Mouse (Mus musculus): ENCODE measurements around the gene Mre11a.

Gene Mre11a

DNA sequence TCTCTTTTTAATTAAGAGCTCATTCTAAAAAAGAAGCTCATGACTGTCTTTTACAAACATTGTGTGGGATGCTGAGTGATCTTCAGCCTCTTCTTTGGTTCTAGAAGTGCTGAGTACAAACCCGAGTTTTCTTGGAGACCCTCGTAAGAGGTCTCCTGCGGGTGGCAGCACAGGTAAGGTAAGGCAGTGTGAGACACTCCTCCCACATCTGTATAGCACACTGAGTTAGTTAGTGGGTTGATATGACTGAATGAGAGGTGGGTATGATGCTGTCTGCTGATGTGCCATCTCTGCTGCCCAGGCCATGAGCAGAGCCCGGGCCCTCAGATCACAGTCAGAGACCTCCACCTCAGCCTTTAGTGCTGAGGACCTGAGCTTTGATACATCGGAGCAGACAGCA is 40.4 kb downstream of the Mre11a start:
- DNase-seq (ENCODE audit: low spot score): no peak

DNA sequence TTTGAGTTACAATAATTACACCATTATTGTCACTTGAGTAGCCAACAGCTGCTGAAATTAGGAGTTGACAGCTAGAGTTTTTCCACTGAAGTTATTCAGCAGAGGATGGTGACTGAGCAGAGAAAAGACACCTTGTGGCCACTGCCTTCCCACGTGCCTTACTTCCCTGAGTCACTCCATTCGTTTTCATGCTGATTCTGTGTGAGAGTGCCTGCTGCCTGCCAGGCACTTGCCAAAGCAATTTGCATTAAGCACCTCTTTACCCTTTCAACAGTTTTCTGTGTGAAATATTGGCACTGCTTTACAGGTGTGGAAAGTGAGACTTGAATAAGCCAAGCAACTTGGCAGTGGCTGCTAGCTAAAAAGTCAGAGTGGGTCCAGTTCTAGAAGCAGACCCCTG is 43.4 kb downstream of the Mre11a start:
- DNase-seq (ENCODE audit: low spot score): no peak

DNA sequence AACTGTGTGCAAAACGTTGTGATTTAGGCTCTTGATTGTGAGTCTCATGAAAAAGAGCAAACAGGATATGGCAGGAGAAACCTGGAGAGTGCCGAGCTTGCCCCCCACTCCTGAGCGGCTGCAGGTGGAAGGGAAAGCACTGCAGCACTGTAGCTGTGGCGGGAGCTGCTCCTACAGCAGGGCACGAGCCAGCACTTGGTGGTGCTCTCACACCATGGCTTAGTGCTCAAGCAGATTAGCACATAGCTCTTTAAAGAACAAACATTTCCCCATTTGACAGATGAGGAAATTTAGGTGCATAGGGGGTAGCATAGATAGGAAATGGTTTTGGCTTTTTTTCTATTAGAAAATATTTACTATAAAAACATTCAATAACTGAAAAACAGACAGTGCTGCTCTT is 47.6 kb downstream of the Mre11a start:
- DNase-seq (ENCODE audit: low spot score): no peak

DNA sequence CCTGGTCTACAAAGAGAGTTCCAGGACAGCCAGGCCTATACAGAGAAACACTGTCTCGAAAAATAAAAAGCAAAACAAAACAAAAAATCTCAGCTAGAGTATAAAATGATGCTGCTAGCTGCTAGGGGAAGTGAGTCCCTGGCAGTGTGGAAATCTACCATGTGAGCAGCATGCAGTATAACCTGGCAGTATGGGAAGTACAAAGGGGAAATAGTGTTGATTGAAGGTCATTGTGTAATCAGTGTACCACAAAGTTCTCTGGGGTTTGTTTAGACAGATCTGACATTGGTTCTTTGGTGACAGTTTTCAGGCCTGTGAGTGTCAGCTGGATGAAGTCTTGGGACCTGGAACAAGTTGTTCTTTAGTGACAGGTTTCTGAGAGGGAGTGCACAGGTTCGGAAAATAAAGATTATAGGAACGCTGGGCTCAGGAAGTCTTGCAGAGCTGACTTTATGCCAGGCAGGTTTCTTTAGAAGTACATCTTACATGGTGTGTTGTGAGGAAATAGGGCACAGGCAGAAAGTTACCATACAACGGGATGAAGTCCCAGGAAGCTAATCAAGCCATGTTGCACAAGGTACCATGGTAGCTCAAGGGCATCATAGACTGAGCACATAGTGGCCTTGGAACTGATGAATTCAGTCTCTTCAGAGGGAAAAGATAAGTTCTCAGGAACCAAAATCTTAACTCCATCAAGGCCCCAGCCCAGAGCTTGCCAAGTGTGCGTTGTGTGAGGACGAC is 51.1 kb downstream of the Mre11a start:
- DNase-seq (ENCODE audit: low spot score): no peak

DNA sequence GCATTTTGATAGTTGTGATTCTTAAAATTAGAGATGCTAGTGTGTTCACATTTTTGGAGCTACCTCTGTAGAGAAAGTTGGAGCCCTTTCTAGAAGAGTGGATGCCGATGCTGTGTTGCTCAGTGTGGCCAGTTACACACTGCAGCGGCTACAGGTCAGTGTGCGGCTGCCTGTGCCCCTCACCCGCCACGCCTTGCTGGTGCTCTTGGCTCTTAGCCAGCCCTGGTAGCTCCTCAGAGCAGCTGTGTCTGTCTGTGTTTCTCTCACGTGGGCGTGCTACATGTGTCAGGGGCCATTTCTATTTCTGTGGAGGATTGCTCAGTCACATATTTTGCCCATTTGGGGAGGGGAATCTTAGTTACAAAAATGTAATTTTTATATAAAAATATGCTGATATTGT is 55.1 kb downstream of the Mre11a start:
- DNase-seq (ENCODE audit: low spot score): no peak

DNA sequence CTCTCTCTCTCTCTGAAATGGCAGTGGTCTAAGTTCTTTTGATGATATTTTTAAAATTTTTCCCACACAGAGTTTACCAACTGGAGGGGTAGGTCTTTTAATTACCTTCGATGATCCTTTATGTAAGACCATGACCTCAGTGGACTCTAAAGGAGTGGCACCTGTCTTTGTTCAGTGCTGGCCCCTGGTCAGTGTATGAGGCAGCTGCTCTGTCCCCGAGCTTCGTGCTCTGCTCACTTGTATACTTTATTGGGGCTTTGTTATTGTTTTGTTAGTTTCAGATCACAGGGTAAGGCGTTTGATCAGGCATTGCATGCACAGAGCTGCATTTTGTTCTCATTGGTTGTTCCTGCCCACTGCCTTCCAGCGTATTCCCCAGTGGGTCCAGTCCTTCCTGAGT is 55.5 kb downstream of the Mre11a start:
- no peak for DNase-seq (ENCODE audit: low spot score)

DNA sequence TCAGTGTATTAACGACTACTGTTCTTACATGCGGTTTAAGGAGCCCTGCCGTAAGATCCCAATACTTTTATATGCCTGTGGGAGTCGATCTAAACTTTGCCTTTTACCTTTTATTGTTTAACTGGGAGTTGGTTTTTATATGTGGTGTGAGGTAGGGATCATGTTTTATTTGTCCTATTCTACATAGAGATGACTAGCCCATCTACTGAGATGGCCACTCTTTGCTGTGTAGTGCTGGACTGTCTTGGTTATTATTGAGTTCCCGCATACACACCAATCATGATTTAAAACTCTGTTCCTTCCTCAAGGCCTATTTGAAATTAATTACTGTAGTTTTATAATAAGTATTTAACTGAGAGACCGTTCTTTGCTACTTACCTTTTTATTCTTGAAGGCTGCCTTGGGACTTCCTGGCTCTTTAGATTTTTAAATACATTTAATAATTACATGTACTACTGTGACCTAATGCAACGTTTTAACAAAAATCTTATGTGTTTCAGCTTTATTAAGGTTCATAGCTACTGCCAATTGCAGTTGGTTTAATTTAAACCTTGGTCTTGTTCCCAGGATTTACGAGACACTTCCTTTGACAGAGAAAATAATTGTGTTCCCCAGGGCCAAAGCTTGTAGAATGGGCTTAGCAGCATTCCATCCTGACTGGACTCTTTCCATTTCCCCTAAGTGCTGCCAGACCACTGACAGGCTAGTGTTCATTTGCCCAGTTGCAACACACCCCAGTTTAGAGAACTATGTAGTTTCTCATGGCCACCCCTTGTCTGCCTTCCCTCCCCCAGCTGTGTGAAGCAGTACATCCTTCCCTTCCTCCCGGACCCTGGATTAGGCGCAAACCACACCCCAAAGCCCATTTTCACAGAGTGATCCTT is 57.7 kb downstream of the Mre11a start:
- no peak for DNase-seq (ENCODE audit: low spot score)

DNA sequence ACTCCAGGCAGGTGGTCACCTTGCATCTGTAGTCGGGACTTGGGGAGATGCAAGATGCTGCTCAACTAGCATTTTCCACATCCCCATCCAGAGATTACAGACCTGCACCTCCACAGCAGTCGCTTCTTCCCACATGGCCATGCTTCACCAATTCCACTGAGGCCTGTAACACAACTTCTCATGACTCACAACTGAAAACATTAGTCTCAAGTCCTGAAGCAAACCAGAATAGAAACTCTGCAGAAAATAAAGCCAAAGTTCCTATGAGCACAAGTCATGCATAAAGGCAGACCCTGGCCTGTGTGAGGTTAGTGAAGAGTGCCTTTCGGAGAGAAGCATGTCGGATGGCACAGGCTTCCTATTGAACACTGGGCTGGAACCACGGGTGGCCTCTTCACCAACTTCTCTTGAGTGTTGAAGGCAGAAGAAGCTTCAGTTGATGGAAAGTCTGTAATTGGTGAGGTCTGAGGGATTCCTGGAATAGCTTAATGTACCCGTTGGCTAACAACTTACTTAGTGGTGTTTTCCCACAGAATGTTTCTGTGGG is 58.9 kb downstream of the Mre11a start:
- DNase-seq (ENCODE audit: low spot score): no peak

DNA sequence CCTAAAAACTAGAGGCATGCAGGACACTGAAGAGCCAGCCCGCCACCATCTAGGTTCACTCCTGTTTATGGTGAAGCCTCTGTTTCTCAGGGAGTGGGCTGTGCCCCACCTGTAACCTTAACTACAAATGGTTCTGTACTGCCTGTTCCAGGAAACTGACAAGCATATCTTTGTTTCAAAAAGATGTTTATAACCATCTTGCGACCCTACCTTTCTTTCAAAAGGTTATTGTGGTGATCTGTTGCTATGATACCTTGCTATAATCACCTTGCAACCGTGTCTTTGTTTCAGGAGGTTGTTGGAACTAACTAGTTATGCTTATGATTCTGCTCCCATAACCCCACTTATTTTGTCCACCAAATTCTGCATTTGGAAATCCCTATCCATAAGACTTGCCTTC is 59.4 kb downstream of the Mre11a start:
- no peak for DNase-seq (ENCODE audit: low spot score)

DNA sequence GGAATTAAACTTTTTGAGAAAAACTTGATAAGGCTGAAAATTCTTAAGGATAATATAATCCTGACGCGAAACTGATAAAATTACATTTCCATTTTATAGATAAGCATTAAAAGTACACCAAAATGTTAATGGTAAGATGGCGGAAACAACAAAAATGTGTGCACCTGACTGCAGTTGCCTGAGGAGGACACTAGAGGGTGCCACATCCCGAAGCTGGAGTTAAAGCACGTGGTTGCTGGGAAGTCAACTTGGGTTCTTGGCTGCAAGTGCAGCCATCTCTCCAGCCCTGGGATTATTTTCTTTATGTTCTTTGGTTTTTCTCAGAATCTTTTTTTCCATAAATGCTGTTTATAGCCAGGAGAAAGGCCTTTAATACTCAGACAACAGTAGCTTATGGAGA is 62.0 kb downstream of the Mre11a start:
- no peak for DNase-seq (ENCODE audit: low spot score)

DNA sequence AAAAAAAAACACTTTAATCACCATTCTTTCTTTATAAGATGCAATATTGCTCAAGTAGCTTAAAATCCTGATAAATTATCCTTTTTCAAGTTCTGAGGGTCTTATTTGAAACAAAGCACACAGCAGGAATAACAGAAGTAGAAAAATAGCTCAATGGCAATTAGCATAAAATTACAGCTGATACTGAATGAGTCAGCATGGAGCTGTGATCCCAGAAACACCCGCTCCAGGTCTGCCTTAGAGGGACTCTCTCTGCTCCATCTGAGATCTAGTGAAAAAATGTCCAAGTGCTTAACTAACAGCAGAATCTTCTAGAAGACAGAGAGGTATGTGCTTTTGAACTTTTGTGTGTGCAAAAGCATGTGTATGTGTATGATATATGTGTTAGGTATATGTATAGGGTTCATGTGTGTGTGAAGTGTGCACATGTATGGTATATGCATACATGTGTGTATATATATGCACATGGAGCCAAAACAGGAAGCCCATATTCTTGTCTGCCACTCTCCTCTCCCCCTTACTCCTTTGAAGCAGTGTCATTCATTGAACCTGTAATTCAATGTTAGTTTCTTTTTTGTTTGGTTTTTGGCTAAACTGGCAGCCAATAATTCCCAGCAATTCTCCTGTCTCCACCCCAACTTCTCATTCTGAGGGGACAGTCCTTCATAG is 63.9 kb downstream of the Mre11a start:
- no peak for DNase-seq (ENCODE audit: low spot score)

DNA sequence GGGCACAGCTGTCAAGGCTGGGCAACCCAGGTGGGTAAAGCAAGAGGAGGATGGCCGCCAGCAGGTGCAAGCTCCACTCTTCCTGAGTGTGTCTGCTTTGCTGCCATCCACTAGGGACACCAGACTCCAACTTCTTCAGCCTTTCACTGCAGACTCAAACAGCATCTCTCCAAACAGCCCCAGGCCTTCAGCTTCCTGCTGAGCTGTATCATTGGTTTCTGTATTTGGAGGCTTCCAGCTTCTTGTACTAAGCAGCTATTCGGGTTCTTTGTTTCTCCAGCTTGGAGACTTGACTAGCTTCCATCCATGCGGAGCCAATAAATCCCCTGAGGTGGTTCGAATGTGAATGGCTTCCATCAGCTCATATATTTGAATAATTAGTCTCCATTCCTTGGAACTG is 70.1 kb downstream of the Mre11a start:
- DNase-seq (ENCODE audit: low spot score): no peak

DNA sequence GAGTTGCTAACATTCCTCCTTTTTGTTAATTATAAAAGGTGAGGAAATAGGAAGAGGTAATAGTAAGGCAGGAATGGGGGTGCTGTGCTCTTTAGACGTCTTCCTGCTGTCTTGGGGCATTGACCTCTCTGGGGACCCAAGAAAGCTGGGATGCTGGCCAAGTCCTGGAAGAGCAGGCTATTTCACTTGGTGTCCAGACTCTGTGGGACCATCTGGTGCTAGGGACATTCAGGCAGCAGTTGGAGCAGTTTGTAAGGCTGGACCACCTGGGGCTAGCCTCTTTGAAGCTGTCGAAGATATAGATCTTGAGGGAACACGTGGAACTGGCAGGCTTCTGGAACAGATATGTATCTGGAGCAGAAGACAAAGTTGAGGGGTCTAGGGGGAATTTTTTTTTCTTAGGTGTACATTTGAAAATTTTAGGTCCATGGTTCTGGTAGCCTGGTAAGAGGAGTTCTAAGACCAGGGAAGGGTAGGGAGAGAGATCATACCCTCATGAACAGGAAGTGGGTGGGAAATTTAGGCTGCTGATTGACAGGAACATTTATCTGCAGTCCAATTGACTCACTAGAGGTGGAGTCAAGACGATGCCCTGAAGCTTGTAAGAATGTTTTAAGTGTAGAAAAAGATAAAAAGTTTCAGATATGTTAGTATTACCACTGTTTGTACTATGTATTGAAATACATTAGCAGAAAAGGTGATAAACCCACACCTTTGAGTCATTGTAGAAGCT is 72.6 kb downstream of the Mre11a start:
- DNase-seq (ENCODE audit: low spot score): no peak

DNA sequence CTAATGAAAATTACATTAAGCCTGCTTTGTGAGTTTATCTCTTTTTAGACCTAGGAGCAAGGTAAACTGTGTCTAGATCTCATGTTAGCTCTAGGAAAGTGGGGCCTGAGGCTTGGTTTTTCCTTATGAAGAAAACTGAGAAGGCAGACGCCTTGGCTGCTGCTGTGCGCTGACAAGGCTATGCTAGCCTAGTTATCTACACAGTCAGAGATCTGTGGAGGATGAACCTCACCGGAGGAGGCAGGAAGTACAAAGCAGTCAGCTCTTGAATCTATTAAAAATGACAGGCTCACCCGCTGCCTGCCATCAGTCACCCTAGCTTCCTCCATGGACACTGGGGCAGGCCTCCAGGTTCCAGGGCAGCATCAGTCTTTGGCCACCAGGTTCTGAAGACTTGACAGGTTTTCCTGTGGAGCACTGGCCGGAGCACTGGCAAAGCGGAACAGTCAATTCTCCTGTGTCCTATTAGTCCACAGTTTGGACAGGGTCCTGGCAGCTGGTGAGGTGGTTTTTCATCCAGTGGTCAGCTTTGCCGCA is 73.8 kb downstream of the Mre11a start:
- DNase-seq (ENCODE audit: low spot score): no peak

DNA sequence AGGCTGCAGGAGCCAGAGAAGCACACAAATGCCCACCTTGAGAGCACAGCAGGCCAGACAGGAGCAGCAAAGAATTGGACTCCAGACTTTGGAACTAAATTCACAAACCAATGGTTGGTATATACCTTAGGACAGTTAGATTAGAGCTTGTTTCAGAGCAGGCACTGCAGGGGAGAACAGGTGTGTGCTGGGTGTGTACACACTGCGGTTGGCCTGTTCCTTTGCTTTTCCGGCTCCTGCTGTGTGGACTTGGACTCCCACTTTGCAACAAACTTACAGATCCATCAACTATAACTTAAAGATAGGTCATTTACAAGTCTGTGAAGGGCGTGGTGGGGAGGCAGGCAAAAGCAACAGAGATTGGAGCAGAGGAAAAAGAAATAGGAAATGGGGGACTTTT is 74.3 kb downstream of the Mre11a start:
- no peak for DNase-seq (ENCODE audit: low spot score)

DNA sequence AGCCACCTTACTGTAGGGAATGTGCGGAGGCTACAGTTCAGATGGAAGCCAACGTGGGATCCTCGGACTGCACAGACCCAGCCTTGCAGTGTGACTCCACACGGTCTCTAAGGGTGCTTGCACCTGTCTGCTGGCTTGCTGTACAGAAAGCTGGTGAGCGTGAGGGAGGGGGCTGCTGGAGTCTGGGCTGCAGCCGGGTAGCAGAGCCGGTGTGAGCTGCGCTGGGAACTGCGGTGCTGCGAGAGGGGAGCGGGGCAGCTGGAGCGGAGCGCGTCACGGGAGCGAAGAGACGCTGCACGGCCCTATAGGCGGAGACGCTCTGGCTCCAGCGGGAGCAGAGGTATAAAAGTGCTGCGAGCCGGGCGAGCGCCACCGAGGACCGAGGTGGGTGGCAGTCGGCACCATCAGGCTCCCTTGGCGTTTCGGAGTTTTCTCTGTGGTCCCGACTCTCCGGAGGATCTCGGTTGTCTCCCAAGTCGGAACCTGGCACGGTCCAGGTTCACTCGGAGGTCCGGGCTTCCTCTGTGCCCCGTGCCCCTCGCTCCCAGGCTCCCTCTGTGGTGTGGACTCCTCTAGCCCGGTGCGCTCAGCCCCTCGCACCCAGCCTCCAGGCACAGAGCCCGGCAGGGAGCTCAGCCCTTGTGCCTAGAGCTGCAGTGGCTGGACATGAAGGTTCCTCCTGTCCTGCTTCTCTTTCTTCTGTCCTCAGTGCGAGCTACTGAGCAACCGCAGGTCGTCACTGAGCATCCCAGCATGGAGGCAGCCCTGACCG is 75.6 kb downstream of the Mre11a start, which contains the start of gene Gpr83:
Gpr83 (plus strand) TSS at position 343 of the 772 bp plus-strand sequence.
- no peak for DNase-seq (ENCODE audit: low spot score)

DNA sequence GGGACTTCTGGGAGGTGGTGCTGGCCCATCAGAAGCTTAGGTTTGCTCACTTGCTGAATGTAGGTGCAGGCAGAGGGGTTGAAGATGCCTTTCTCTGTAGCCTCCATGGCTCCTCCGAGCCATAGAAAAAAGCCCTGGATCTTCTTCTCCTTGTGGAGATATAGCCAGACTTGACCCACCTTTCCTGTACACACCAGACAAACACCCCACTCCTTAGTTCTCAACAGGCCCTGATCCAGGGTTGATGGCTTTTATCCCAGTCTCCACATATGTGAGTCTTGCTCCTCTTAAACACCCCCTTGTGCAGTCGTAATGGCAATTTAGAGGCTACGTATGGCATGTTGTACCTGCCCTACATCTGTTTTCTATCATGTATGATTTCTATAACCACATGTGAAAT is 78.7 kb downstream of the Mre11a start:
- DNase-seq (ENCODE audit: low spot score): no peak

DNA sequence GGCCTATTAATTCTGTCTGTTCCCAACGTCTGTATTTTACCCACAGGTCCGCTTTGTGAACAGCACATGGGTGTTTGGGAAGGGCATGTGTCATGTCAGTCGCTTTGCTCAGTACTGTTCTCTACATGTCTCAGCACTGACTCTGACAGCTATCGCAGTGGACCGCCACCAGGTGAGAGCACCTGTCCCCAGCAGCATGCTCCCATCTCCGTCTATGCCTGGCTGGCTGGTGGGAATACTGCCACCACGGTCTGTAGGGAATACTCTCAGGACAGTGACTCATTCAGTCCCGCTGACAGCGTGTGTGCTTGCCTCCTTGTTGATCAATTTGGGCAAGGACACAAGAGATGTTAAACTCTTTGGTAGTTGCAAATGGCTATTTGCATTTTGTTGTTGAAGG is 80.3 kb downstream of the Mre11a start:
- DNase-seq (ENCODE audit: low spot score): no peak

DNA sequence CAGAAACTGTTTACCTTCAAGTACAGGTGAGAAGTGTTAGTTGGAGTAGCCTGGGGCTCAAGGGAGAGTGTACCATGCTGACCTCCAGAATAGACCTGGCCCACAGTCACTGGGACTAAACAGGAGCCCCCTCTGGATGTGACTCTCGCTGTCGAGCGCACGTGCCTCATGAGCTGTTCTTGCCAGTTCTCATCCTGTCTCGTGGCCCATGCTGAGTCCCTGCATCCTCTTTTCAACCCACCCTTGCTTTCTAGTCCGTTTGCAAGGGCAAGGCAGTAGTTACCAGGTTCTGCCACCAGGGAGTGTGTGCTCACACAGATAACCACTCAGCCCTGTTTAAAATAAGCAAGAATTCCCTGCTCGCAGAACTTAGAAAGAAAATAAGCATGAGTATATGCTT is 82.5 kb downstream of the Mre11a start:
- DNase-seq (ENCODE audit: low spot score): no peak

DNA sequence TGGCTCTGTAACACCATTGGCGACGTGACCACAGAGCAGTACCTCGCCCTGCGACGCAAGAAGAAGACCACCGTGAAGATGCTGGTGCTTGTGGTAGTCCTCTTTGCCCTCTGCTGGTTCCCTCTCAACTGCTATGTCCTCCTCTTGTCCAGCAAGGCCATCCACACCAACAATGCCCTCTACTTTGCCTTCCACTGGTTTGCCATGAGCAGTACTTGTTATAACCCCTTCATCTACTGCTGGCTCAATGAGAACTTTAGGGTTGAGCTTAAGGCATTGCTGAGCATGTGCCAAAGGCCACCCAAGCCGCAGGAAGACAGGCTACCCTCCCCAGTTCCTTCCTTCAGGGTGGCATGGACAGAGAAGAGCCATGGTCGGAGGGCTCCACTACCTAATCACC is 83.9 kb downstream of the Mre11a start:
- no peak for DNase-seq (ENCODE audit: low spot score)

DNA sequence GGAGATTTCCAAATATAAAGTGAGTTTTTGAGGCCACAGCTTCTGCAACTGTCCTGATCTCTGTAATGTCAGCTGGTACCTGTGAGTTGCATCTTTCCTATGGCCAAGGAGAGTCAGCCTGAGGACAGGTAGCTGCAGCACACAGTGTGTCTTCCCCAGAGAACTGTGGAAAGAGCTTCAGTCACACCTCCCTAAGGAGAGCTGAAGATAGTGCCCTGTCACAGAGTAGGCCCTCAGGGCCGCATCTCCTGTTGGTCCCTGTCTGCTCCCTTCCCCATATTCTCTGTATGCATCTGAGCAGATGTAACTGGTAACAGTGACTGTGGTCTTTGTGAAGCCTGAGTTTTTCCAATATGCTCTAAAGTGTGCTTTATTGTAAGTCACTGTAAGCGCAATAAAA is 85.9 kb downstream of the Mre11a start:
- no peak for DNase-seq (ENCODE audit: low spot score)

All from urinary bladder, postnatal 10 days (tissue).